Mouse (Mus musculus) ES-CJ7 (cell line): ENCODE data around the gene Rbfox1.
A peak's percentile ranks its signal among the peaks of the same experiment; 100 is the strongest.

Experiments used
- DNase-seq: peaks from one replicate; pipeline ENCODE4 v3.0.0; 2011; ENCODE audit warnings: low read depth, low spot score

Rbfox1 gene

DNA sequence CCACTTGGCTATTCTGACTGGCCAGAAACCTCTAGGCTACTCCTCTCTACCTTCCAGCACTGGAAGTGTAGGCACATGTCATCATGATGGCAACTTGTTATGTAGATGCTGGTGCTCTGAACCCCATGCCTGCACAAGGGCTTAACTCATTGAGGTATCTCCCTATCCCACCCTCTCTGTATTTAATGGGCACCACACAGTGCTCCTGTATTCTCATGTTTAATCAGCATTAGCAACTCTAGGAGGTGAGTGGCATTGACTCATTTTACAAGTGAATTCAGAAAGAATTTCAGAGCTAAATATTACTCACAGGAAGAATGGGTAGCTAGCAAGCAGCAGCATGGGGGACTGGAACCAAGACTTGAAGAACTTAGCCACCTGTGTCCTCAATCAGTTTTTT is 321.3 kb downstream of the Rbfox1 start:
- DNase-seq = peak; percentile 55

DNA sequence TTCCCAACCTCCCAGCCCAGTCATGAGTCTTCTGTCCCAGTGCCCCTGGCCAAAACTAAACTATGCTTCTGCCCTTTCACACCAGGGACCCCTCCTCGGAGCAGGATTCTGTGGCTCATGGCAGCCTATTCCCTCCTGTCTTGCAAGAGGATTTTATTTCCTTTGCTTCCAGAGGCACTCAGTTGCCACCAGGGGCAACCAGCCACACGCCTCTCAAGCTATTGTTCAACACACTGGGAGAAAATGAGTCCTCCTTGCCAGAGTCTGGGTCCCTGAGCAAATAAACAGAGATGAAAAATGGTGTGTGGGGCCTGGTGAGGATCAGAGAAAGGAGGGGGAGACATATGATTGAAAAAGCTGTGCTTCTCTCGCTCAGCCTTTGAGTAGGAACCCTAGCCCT is 327.8 kb downstream of the Rbfox1 start:
- no peak for DNase-seq

GRCm38 (mm10) chr16:6227449-6227848 is 342.3 kb downstream of the Rbfox1 start:
- DNase-seq = no peak

DNA sequence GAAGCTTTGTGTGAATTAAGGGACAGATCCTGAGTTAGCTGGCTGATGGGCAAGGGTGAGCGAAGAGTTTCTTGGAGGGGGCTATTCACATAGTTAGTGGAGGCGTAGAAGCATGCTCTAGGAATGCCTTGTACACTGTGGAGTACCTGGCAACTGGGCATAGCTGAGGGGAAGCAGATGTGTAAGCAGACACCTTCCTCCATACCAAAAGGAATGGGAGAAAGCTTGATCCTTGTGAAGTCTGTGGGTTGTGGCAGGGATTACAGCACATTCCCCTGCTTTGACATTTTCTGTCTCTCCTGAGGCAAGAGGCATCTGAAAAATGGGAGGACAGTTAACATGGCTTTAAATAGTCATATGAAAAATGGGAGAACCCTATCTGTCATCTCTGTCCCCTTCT is 347.8 kb downstream of the Rbfox1 start:
- no peak for DNase-seq

DNA sequence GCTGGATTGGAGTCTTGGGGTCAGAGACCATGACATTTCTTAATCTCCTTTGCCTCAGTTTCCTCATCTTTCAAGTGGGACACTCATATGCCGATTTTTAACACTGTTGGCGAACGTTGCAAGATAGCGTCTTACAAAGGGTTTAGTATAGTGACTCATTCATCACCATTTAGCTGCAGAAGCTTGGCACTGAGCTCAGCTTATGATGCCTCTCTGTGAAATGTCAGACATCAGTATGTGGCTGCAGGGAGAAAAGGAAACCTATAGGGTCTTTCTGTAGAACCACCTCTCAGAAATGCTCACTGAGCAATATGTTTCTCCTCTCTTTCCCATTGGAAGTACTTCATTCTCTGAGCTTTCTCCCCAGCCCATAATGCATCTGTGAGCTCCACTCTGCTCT is 356.2 kb downstream of the Rbfox1 start:
- no peak for DNase-seq

DNA sequence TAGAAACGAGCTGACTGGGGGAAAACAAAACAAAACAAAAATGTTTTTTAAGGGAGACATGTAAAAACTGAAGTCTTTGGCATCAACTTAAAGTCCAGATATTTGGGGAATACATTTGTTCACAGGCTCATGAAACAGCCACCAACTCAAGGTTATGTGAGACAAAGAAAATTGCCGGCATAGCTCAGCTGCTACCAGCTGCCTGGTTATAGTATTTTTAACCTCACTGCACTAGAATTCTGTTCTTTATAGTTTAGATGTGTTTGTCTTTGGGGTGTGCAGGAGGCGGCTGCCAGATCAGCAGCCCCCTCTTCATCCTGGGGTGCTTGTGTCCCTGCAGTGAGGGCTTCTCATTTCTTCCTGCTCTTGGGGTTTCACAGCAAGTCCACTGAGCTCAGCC is 357.3 kb downstream of the Rbfox1 start:
- no peak for DNase-seq

- DNase-seq = no peak
These were observed 362.4 kb downstream of the Rbfox1 start for GRCm38 (mm10) chr16:6247569-6247968.

DNA sequence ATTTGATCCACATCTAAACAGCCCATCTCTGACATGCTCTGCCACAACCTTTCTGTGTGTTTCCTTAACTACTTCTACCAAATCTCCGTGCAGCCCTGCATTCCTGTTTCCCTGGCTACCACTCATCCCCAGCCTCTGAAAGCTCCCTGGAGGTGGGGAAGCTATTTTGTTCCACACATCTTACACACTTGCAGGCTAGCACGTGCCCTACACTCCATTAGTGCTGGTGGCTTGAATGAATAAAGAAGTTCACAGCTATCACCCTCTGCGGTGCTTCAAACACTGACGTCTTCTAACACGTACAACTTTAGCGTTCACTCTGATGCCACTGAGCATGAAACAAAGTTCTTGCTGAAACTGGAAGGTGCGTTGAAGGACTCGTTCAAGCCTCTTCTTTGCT is 379.4 kb downstream of the Rbfox1 start:
- no peak for DNase-seq

- no peak for DNase-seq
These were observed 380.5 kb downstream of the Rbfox1 start for GRCm38 (mm10) chr16:6265610-6266009.

GRCm38 (mm10) chr16:6271596-6272370 is 386.6 kb downstream of the Rbfox1 start:
- DNase-seq = no peak

GRCm38 (mm10) chr16:6283496-6283895 is 398.3 kb downstream of the Rbfox1 start:
- DNase-seq = no peak

GRCm38 (mm10) chr16:6284317-6284716 is 399.2 kb downstream of the Rbfox1 start:
- peak; percentile 62 for DNase-seq

- no peak for DNase-seq
These were observed 402.5 kb downstream of the Rbfox1 start for GRCm38 (mm10) chr16:6287699-6288098.

GRCm38 (mm10) chr16:6300112-6300511 is 415.0 kb downstream of the Rbfox1 start:
- DNase-seq = no peak

DNA sequence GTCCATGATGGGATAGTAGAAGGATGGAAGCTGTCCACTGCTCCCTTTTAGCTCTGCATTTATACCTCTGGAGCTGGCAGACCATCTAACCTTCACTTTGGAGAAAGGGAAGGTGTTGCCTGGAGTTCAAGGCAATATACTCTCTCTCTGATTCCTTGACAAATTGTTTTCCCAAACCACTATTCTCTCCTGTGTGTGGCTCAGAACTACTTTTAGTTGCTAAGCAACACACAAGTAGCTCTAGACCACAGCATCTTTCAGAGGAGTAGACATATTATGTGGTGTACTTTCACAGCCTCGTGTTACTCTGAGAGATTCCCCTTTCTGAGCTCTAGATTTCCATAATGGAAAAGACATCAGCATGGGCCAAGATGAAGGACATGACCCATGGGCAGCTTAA is 417.9 kb downstream of the Rbfox1 start:
- DNase-seq = no peak

- no peak for DNase-seq
These were observed 424.8 kb downstream of the Rbfox1 start for GRCm38 (mm10) chr16:6309940-6310339.

DNA sequence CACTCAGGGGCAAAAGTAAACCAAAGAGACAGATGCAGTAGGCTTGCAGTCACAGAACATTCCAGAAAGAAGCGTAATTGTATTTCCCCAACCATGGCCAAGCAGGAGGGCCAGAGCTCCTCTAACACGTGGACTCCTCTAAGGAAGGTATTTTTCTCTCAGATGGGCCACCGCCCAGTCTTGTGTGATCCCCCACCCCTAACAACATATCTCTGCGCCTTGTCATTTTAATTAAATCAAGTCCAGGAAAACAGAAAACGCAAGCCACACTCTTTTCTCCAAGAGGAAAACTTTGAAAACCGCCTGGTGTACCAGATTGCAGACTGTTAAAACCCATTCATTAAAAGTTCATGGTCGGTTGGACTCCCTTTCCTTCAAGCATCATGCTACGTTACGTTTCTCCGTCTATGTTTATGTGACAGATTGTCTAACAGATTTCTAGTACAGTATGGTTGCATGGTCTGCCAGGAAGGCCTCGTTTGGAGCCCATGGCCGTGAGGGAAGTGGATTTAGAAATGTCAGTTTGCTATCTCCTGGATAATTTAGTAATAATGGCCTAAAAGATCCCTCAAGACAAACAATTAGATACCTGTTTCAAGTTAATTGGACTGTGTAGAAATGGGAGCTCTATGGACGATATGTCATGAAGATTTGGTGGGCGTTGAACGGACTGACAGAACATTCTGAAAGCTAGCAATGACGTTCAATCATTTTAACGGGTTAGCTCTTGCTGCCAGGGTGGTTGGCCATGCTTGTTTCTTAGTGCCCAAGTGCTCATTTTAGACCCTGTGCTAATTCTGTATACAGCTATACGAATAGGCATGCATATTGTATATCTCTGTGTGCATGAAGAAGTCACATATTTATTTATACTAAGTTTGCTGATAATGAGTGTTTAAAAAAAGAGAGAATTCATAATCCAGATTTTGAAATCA is 425.9 kb downstream of the Rbfox1 start:
- DNase-seq = no peak

DNA sequence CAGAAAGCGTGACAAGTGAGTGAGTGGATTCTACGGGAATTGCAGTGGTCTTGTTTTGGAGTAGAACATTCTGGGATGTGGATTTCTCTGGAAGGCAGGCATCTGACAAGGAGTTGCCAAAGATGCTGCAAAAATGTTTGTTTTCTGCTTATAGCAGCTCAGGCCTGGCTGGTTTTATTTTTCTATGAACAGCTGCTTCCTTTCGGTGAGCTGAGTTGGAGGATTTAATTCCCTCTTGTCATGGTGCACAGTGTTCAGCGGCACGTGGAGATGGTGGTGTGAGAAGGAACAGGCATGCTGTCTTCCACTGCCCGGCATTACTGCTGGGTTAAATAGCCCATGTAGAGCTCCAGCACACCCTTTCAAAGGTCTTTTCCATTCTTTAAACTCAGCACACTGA is 428.5 kb downstream of the Rbfox1 start:
- DNase-seq = no peak

DNA sequence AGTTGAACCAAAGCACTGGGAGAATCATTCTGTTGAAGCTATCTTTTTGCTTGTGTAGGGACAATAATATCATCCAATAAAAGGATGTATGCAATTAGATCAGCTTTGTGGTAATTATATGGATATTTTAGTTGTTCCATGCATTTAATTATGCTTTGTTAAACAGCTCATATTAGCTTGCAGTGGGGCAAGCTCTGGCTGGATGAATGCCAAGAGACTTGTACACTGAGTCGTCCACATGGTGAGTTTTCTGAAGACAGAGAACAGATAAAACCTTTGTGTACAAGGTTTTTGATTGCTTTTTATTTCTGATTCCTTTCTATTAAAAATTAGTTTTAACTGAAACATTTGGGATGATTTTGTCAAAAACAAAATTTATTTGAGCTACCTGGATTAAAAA is 439.7 kb downstream of the Rbfox1 start:
- no peak for DNase-seq

DNA sequence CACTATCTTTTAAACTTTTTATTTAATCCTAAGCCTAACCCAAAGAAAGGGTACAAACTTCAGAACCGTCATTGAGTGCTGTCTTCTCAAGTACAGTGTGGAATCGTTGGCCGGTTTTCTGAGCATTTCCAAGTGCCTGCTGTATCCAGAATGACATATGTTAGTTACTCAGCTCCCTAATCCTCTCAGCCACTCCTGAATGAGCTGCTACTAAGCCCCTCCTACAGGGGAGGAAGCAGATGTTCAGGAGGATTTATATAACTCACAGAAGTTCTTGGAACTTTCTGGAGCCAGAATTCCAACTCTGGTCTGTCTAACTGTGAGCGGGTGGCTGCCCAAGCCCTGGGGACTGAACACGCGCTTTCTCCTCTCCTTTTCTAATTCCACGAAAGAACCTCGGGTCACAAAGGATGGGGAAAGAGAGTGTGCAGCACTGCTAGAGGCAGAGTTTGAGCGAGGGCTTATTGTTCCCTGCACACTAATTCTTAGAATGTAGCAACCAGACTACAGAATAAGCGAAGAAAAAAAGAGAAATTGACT is 446.3 kb downstream of the Rbfox1 start:
- no peak for DNase-seq

DNA sequence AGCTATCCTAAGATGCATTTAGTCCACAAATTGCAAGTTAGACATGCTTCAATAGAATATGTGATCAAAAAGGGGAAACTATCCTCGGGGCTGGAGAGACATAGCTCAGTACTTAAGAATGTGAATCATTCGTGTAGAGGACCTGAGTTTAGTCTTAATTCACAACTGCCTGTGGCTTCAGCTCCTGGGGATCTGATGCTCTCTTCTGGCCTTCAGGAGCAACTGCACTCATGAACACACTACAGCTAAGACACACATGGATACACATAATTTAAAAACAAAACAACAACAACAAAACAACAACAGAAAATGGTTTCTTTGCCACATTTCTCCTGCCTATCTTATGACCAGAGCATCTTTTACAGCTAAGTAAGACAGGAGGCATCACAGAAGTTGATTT is 448.1 kb downstream of the Rbfox1 start:
- peak; percentile 19 for DNase-seq

- no peak for DNase-seq
These were observed 462.9 kb downstream of the Rbfox1 start for GRCm38 (mm10) chr16:6348103-6348502.
